Mouse (Mus musculus): ENCODE results near the gene Retreg1. TPM values are rescaled to one million over a fixed set of nuclear protein-coding genes. Genes with fewer than 3 reads are reported as not detected.

Gene Retreg1
- polyA plus RNA-seq, 1 experiment from 2014 or later: 57.3 TPM

DNA sequence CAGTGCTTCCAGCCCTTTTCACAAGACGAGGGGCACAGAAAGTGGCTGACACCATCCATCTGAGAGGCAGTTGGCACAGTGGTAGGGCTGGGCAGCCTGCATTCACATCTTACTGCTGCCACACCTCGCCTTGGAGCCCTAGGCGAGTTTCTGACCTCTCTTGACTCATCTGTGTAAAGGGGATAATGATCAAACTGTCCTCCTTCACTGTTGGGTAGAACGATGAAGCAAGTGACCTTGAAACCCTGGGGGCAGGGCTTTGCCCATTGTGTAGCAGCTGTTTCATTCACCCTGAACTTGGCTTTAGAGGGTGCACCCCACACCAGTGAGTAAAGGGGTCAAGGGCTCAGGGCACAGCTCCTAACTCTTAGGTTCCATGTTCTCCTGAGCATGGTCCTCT, 39.0 kb downstream of the Retreg1 start:
- H3K9ac ChIP-seq: no peak overlapping the region
- H3K9me3 ChIP-seq: no peaks in the 10 kb centered on the region
- ATAC-seq (ENCODE audit: extremely low read depth, insufficient number of reproducible peaks, low FRiP score, low TSS enrichment): no peak
- no peak overlapping the region for H3K27ac ChIP-seq (replicated peaks)
- H3K4me3 ChIP-seq: no peak overlapping the region
- H3K27me3 ChIP-seq (replicated peaks): no peaks in the 10 kb centered on the region
- no peaks in the 10 kb centered on the region for H3K36me3 ChIP-seq
- H3K4me1 ChIP-seq: peaks cover 13% of the 10 kb centered on the region
- 68% methylated on average over 4 of the region's 4 CpGs for WGBS
- no peak overlapping the region for H3K4me2 ChIP-seq

DNA sequence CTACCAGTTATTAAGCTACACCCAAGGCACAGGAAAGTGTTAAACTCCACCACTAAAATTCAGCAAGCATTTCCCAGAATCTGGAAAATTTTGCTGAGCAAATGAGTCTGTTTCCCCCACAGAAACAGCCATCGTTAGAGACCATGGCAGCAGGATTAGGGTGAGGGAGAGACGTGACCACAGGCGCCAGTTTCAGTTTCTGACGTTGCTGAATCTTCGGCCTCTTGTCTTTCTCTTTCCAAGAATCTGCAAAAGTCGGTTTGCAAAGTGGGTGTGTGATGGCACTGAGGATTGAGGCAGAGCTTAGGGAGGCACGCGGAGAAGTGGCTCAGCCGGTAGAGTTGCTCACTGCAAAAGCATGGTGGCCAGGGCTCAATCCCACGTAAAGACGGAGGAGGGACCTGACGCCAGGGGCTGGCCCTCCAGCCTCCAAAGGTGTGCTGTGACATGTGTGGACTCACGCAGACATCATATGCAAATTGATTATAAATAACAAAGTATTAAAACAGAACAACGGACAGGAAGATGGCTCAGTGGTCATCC, 41.5 kb downstream of the Retreg1 start:
- no peaks in the 10 kb centered on the region for H3K9me3 ChIP-seq
- ATAC-seq (ENCODE audit: extremely low read depth, insufficient number of reproducible peaks, low FRiP score, low TSS enrichment): no peak
- H3K4me2 ChIP-seq: no peak overlapping the region
- no peak overlapping the region for H3K4me3 ChIP-seq
- no peak overlapping the region for H3K27ac ChIP-seq (replicated peaks)
- 79% methylated on average over 14 of the region's 14 CpGs for WGBS
- H3K36me3 ChIP-seq: no peaks in the 10 kb centered on the region
- peaks cover 4% of the 10 kb centered on the region; the same call in 1 of the 2 replicates for H3K4me1 ChIP-seq
- no peak overlapping the region for H3K9ac ChIP-seq
- H3K27me3 ChIP-seq (replicated peaks): no peaks in the 10 kb centered on the region

DNA sequence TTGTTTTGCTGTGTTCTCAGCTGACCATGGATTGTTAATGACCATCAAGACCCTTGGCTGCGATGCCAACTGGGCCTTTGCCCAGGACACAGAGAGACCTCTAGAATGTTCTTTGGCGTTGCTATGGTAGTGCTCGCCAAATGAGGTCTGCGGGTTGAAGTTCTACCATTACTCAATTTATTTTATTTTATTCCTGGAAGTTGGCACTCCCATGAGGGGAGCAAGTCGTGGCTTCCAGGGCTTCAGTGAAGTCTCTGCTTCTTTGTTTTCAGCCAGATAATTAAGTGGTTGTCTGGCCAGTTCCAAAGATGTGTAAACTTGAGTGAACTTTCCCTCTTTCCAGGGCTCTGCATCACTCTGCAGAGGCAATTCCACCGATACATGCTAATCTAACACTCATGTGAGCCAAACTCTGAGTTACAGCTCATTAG, 43.6 kb downstream of the Retreg1 start:
- Histone ChIP-seq H3K9ac (no peak overlapping the region), H3K4me3 (no peak overlapping the region), H3K9me3 (no peaks in the 10 kb centered on the region), H3K27me3 (replicated peaks) (no peaks in the 10 kb centered on the region), H3K4me1 (peaks cover 9% of the 10 kb centered on the region), H3K27ac (replicated peaks) (no peak overlapping the region), H3K4me2 (no peak overlapping the region), H3K36me3 (no peaks in the 10 kb centered on the region)
- 84% methylated on average over 6 of the region's 6 CpGs for WGBS
- ATAC-seq (ENCODE audit: extremely low read depth, insufficient number of reproducible peaks, low FRiP score, low TSS enrichment): no peak

DNA sequence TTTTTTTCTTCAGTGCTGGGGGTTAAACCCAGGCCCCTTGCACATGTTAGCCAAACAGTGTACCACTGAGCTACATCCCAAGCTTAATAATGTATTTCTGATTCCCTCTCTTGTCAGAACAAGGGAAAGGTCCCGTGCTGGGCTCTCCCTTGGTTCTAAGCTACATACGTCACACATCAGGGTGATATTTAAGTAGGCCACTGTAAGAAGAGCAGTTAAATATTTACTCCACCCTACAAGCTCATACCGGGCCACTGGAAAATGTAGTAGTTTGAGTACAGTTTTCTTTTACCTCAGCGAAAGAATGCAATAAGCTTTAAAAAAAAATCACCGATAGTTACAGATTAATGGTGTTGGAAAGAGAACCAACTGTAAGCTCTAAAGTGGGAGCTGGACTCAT, 46.9 kb downstream of the Retreg1 start:
- no peaks in the 10 kb centered on the region for H3K27me3 ChIP-seq (replicated peaks)
- H3K36me3 ChIP-seq: no peaks in the 10 kb centered on the region
- H3K4me3 ChIP-seq: no peak overlapping the region
- WGBS: 86% methylated on average over 5 of the region's 5 CpGs
- ATAC-seq (ENCODE audit: extremely low read depth, insufficient number of reproducible peaks, low FRiP score, low TSS enrichment): no peak
- no peaks in the 10 kb centered on the region for H3K9me3 ChIP-seq
- no peak overlapping the region for H3K27ac ChIP-seq (replicated peaks)
- no peak overlapping the region for H3K4me2 ChIP-seq
- peaks cover 8% of the 10 kb centered on the region for H3K4me1 ChIP-seq
- no peak overlapping the region for H3K9ac ChIP-seq

DNA sequence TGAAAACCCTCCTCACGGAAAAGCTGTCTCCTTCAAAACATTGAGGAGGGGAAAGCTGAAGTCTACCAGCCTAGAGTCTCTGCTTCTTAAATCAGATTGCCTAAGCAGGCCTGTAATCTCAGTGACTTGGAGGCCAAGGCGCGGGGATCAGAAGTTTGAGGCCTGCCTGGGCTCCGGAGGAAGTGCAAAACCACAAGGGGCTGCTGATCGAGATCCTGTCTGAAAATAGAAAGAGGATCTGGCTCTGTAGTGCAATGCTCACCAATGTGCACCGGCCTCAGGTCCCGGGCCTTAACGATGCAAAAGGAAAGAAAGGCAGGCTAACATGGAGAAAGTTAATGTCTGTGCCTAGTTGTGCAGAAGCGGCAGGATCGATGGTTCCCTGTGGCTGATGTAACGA, 48.6 kb downstream of the Retreg1 start:
- Histone ChIP-seq H3K9me3 (no peaks in the 10 kb centered on the region), H3K27me3 (replicated peaks) (no peaks in the 10 kb centered on the region), H3K4me3 (no peak overlapping the region), H3K4me2 (no peak overlapping the region), H3K27ac (replicated peaks) (no peak overlapping the region), H3K4me1 (peaks cover 8% of the 10 kb centered on the region), H3K9ac (no peak overlapping the region; the same call in 1 of the 2 replicates), H3K36me3 (no peaks in the 10 kb centered on the region)
- ATAC-seq (ENCODE audit: extremely low read depth, insufficient number of reproducible peaks, low FRiP score, low TSS enrichment): no peak
- 55% methylated on average over 11 of the region's 11 CpGs for WGBS

DNA sequence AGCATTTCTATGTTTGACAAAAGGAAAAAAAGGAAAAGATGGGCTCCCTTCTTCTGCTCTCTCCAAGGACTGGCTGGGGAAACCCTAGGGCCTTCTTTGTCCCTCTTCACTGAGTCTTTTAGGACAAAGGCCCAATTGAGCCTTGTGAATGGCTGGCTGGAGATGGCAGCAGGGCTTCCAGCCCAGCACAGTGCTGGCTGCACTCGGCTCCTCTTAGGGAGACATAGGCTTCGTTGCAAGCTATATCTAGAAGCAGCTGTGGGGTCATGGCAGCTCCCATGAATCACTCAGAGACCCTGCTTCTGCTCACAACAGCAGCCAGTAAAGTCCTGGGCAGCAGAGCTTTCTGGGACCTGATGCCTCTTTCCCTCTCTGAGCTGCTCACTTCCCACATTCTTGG, 50.3 kb downstream of the Retreg1 start:
- H3K36me3 ChIP-seq: no peaks in the 10 kb centered on the region
- no peak overlapping the region for H3K4me3 ChIP-seq
- H3K9ac ChIP-seq: no peak overlapping the region
- no peak overlapping the region for H3K27ac ChIP-seq (replicated peaks)
- H3K27me3 ChIP-seq (replicated peaks): no peaks in the 10 kb centered on the region
- H3K4me1 ChIP-seq: peaks cover 8% of the 10 kb centered on the region
- ATAC-seq (ENCODE audit: extremely low read depth, insufficient number of reproducible peaks, low FRiP score, low TSS enrichment): no peak
- H3K9me3 ChIP-seq: no peaks in the 10 kb centered on the region
- WGBS: 43% methylated on average over 2 of the region's 2 CpGs
- no peak overlapping the region for H3K4me2 ChIP-seq

DNA sequence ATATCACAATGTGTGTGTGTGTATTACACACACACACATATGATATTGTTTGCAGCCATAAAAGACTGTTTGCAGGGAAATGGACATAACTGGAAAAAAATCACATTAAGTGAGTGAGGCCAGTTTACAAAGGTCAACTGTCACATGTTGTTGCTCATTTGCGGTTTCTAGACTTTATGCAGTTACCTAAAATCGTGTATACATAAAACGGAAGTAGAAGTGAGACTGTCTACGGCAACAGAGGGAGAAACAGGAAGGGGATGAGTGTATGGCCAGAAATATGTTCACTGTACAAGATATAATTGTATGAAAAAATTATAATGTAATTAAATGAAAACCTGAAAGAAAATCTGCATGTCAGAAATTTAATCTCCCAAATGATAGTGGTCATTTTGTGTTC, 53.8 kb downstream of the Retreg1 start:
- Histone ChIP-seq H3K9ac (no peak overlapping the region), H3K4me2 (no peak overlapping the region), H3K27me3 (replicated peaks) (no peaks in the 10 kb centered on the region), H3K36me3 (no peaks in the 10 kb centered on the region), H3K9me3 (no peaks in the 10 kb centered on the region), H3K4me3 (no peak overlapping the region), H3K4me1 (peaks cover under 1% of the 10 kb centered on the region; the same call in 1 of the 2 replicates), H3K27ac (replicated peaks) (no peak overlapping the region)
- no peak for ATAC-seq (ENCODE audit: extremely low read depth, insufficient number of reproducible peaks, low FRiP score, low TSS enrichment)
- 87% methylated on average over 4 of the region's 4 CpGs for WGBS

DNA sequence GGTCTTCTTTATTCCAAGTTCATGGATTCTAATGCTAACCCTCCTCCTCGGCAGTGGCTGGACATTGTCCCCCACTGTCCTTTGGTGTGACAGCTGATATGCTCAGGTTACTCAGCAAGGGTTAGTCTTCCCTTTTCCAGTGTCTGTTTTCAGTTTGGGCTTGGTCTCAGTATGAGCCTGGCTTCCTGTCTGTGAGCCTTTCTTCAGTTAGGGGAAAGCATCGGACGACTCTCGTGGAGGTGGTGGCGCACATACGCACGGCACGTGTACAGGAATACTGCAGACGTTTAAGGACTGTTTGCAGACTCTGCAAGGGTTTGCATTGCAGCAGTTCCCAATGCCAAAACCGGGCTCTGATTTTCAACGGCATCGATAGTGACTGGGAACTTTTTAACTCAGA, 54.6 kb downstream of the Retreg1 start:
- H3K4me1 ChIP-seq: no peaks in the 10 kb centered on the region
- H3K27ac ChIP-seq (replicated peaks): no peak overlapping the region
- no peak overlapping the region for H3K4me2 ChIP-seq
- no peak overlapping the region for H3K9ac ChIP-seq
- WGBS: 68% methylated on average over 12 of the region's 12 CpGs
- H3K36me3 ChIP-seq: no peaks in the 10 kb centered on the region
- H3K4me3 ChIP-seq: no peak overlapping the region
- no peaks in the 10 kb centered on the region for H3K27me3 ChIP-seq (replicated peaks)
- ATAC-seq (ENCODE audit: extremely low read depth, insufficient number of reproducible peaks, low FRiP score, low TSS enrichment): no peak
- no peaks in the 10 kb centered on the region for H3K9me3 ChIP-seq

DNA sequence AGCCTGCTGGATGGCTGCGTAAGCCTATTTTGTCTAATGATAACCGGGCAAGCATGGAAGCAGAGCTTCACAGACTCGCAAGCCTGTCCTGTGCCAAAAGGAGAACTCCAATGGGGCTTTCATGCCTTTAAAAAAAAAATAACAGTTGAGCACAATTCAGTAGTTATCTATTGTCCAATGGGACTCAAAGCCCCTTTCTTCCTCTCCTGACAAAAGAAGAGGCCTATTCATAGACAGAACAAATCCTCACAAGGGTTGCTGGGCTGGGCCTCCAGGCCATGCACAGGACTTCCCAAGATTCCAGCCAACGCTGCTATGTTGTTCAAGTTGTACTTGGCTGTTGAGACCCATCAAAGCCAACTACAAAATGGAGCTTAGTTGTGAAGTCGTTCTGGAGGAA, 56.0 kb downstream of the Retreg1 start:
- H3K4me1 ChIP-seq: no peaks in the 10 kb centered on the region
- no peak for ATAC-seq (ENCODE audit: extremely low read depth, insufficient number of reproducible peaks, low FRiP score, low TSS enrichment)
- H3K27me3 ChIP-seq (replicated peaks): no peaks in the 10 kb centered on the region
- H3K9me3 ChIP-seq: no peaks in the 10 kb centered on the region
- no peaks in the 10 kb centered on the region for H3K36me3 ChIP-seq
- H3K9ac ChIP-seq: no peak overlapping the region
- H3K27ac ChIP-seq (replicated peaks): no peak overlapping the region
- H3K4me3 ChIP-seq: no peak overlapping the region
- WGBS: 76% methylated on average over 5 of the region's 5 CpGs
- no peak overlapping the region for H3K4me2 ChIP-seq

DNA sequence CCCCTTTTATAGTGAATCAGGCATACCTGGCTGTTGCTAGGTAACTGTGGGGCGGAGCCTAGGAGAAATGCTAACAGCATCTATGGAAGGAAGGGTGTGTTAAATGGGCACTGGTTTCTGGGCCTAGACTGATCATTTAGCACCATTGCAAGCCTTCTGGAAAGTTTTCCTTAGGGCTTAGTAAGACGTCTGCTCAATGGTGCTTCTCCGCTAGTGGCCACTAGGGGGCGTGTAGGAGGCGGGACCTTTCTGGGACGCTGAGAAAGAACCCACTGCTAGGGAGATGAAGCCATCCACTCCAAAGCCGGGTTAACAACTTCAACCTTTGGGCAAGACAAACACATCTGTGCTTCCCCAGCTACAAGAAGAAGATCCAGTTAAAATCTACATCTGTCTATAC, 57.6 kb downstream of the Retreg1 start:
- H3K9me3 ChIP-seq: no peaks in the 10 kb centered on the region
- no peaks in the 10 kb centered on the region for H3K36me3 ChIP-seq
- peaks cover 8% of the 10 kb centered on the region for H3K4me1 ChIP-seq
- H3K27me3 ChIP-seq (replicated peaks): no peaks in the 10 kb centered on the region
- no peak overlapping the region for H3K9ac ChIP-seq
- ATAC-seq (ENCODE audit: extremely low read depth, insufficient number of reproducible peaks, low FRiP score, low TSS enrichment): no peak
- 10% methylated on average over 7 of the region's 7 CpGs for WGBS
- no peak overlapping the region for H3K27ac ChIP-seq (replicated peaks)
- H3K4me2 ChIP-seq: no peak overlapping the region
- H3K4me3 ChIP-seq: no peak overlapping the region

DNA sequence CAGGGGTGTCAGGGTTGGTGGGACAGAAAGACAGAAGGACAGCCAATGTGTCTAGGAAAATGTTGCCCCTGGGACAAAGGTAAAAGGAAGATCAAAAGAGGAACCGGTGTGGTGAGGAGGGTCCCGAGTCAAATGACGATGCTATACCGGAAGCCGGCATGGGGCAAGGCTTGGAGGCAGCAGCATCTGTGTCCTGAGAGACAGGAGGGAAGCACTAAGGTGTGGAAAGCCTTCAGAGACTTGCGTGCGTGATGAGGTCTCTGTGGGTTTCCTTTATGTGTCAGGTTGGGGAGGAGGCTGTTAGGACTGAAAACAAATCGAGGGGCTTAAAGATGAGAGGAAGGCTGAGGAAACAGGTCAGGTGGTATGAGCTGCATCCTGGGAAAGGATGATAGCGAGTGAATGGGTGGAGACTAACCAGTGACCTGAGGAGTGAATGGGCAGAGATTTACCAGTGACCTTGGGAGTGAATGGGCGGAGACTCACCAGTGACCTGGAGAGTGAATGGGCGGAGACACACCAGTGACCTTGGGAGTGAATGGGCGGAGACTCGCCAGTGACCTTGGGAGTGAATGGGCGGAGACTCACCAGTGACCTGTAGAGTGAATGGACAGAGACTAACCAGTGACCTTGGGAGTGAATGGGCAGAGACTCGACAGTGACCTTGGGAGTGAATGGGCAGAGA, 60.1 kb downstream of the Retreg1 start:
- ATAC-seq (ENCODE audit: extremely low read depth, insufficient number of reproducible peaks, low FRiP score, low TSS enrichment): no peak
- no peaks in the 10 kb centered on the region for H3K27me3 ChIP-seq (replicated peaks)
- no peaks in the 10 kb centered on the region for H3K9me3 ChIP-seq
- no peak overlapping the region for H3K27ac ChIP-seq (replicated peaks)
- H3K36me3 ChIP-seq: no peaks in the 10 kb centered on the region
- 84% methylated on average over 15 of the region's 15 CpGs for WGBS
- H3K9ac ChIP-seq: no peak overlapping the region
- no peak overlapping the region for H3K4me2 ChIP-seq
- peaks cover 10% of the 10 kb centered on the region for H3K4me1 ChIP-seq
- no peak overlapping the region for H3K4me3 ChIP-seq

DNA sequence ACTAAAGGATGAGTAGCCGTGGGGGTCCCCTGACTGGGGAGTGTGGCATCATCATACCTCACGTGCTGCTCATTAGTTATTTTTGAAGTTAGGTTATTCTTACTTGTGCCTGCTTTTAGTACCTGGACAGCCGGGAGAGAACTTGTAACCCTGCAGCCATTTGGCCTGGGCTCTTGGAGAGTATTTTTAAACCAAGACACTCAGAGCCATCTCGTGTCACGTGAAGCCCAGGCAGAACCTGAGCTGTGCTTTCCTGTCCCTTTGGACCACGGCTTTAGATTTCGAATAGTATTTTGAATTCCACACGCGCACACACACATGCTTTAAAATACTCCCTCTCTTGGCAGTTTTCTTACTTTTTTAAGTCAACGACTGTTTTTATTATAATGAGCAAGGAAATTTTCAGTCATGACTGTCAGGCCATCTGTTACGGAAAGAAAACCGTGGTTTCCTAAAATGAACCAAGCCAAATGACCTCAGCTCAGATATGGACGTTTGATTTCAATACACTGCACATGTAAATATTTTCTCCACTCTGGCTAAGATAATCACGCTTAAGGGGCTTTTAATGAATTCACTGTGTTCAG, 61.5 kb downstream of the Retreg1 start:
- no peaks in the 10 kb centered on the region for H3K27me3 ChIP-seq (replicated peaks)
- no peak overlapping the region for H3K9ac ChIP-seq
- no peak for ATAC-seq (ENCODE audit: extremely low read depth, insufficient number of reproducible peaks, low FRiP score, low TSS enrichment)
- H3K4me3 ChIP-seq: no peak overlapping the region
- WGBS: 59% methylated on average over 14 of the region's 14 CpGs
- H3K27ac ChIP-seq (replicated peaks): no peak overlapping the region; the same call in 1 of the 2 replicates
- H3K36me3 ChIP-seq: no peaks in the 10 kb centered on the region
- no peak overlapping the region for H3K4me2 ChIP-seq
- peaks cover 14% of the 10 kb centered on the region for H3K4me1 ChIP-seq
- H3K9me3 ChIP-seq: no peaks in the 10 kb centered on the region

All from heart, embryonic 13.5 days (tissue).